Mouse (Mus musculus): ENCODE data around the gene Adat3.

Gene Adat3

DNA sequence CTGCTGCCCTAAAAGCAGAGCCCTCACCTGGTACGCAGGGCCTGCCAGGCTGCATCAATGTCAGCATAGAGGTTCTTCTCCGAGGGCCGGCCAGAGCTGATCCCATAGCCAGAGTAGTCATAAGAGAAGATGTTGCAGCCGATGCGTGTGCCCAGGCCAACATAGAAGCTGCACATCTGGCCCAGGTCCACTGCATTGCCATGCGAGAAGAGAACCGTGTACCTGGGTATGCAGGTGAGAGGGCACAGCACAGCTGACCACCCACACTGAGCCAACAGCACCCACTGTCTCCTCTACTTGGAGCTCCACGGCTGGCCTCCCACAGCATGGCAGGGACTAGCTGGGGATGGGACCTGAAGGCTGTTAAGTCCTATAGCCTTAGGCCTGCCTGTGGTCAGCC lies 17.1 kb upstream of the Adat3 start:
- H3K27me3 ChIP-seq (ENCODE audit: insufficient read depth, low read length), result no peaks in the 10 kb centered on the region
- no peaks in the 10 kb centered on the region for H3K9me3 ChIP-seq (ENCODE audit: low read length)
- no peak overlapping the region; the same call in 1 of the 2 replicates for H3K4me3 ChIP-seq (replicated peaks; ENCODE audit: low read length)
- H3K4me1 ChIP-seq (replicated peaks; ENCODE audit: low read depth, low read length), result peaks cover 70% of the 10 kb centered on the region
- peaks cover 54% of the 10 kb centered on the region for H3K36me3 ChIP-seq (ENCODE audit: insufficient read depth, low read length)
- no peak for TF ChIP-seq POU5F1 (IDR thresholded peaks at IDR 0.05; ENCODE audit: borderline replicate concordance, low read length)
- TF ChIP-seq NANOG (IDR thresholded peaks at IDR 0.05; ENCODE audit: borderline replicate concordance, low read length), result no peak
- TF ChIP-seq CTCF (conservative IDR thresholded peaks at IDR 0.05; ENCODE audit: low read length), result no peak

DNA sequence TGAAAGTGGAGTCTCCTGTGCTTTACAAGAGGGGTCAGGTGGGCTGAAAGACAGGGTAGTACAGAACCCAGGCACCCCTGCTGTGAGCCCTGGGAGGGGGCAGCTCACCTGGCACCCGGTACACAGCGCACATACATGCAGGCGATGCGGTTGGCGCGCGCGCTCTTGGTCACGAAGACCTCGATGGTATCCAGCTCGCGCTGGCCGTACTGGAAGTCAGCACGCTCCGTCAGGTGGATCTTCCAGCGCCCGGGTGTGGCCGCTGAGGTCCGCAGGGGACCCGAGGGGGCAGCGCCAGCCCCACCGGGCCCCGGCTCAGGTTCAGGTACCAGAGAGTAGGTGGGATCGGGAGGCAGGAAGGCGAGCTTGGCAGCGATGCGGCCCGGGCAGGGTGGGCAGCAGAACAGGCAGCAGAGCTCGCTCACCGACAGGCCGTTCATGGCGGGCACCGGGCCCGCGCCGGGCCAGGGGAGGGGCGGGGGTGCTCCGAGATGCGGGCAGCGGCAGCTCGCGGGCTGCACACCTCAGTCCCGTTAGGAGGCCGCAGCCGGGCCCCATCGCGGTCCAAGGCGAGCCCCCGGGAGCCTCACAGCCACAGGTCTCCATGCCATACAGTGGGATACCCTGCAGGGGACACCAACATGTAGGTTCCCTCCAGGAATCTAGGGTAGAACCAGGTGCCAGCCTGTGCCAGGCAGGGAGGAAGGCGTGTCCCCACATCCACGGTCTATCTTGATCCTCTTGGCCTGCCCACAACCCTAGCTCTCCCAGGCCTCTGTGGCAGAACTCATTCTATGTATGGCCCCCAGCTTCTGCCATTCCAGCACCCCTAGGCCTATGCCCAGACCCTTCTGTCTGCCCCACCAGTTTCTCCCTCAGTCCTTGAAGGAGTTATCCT lies 16.0 kb upstream of the Adat3 start:
- Histone ChIP-seq H3K27me3 (ENCODE audit: insufficient read depth, low read length) (no peaks in the 10 kb centered on the region), H3K4me3 (replicated peaks; ENCODE audit: low read length) (peak overlapping the region; percentile 70), H3K9me3 (ENCODE audit: low read length) (no peaks in the 10 kb centered on the region), H3K4me1 (replicated peaks; ENCODE audit: low read depth, low read length) (peaks cover 80% of the 10 kb centered on the region), H3K36me3 (ENCODE audit: insufficient read depth, low read length) (peaks cover 43% of the 10 kb centered on the region)
- TF ChIP-seq CTCF (conservative IDR thresholded peaks at IDR 0.05; ENCODE audit: low read length), result no peak
- no peak for TF ChIP-seq NANOG (IDR thresholded peaks at IDR 0.05; ENCODE audit: borderline replicate concordance, low read length)

DNA sequence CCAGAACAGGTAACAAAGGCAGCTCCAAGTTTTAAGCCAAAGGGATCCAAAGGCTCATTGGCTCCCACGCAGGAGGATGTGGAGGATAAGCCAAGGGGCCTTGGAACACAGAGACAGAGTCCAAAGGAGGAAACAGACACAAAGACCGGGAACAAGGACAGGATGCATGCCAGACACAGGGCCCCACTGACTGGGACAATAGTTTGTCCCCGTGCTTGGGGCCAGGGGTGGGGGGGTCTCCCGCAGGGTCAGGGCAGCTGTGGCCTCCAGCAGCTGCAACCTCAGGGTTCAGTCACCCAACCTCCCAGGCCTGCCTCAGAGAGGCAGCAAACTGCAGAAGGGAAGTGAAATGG lies 15.4 kb upstream of the Adat3 start:
- Histone ChIP-seq H3K36me3 (ENCODE audit: insufficient read depth, low read length) (peaks cover 39% of the 10 kb centered on the region), H3K4me1 (replicated peaks; ENCODE audit: low read depth, low read length) (peaks cover 85% of the 10 kb centered on the region), H3K4me3 (replicated peaks; ENCODE audit: low read length) (peak overlapping the region; percentile 70), H3K9me3 (ENCODE audit: low read length) (no peaks in the 10 kb centered on the region), H3K27me3 (ENCODE audit: insufficient read depth, low read length) (no peaks in the 10 kb centered on the region)
- no peak for TF ChIP-seq CTCF (conservative IDR thresholded peaks at IDR 0.05; ENCODE audit: low read length)
- TF ChIP-seq POU5F1 (IDR thresholded peaks at IDR 0.05; ENCODE audit: borderline replicate concordance, low read length), result no peak
- TF ChIP-seq NANOG (IDR thresholded peaks at IDR 0.05; ENCODE audit: borderline replicate concordance, low read length), result no peak

DNA sequence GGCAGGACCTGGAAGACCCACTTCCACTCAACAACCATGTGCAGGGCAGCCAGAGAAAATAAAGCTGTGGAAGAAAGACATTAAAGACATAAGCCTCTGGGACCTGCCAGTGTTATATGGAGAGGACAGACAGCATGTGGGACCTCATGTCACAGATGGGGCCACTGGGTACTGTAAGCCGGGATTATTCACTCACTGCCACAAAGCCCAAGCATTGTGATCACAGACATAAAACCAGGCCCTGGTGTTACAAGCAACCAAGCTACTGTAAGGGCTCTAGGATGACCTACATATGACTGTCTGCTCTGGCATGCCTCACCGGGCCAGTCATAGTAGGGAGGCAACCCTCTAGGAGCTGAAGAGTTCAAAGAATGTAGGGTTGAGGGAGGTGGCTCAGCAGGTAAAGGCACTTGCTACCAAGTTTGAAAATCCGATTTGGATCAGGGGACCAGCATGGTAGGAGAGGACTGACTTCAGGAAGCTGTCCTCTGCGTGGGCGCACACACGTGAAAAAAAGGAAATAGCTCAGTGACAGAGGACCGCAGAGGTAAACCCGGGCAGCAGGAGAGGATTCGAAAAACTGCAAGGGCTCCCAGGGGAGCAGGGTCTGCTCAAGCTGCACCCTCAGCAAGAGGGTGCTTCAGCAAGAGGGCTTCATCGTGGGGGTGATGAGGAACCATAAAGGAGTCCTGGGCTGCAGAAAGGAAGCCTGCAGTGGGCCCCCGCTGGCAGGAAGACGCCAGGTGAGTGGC lies 13.4 kb upstream of the Adat3 start:
- Histone ChIP-seq H3K4me1 (replicated peaks; ENCODE audit: low read depth, low read length) (peaks cover 67% of the 10 kb centered on the region), H3K9me3 (ENCODE audit: low read length) (no peaks in the 10 kb centered on the region), H3K27me3 (ENCODE audit: insufficient read depth, low read length) (no peaks in the 10 kb centered on the region), H3K4me3 (replicated peaks; ENCODE audit: low read length) (peak overlapping the region; percentile 93), H3K36me3 (ENCODE audit: insufficient read depth, low read length) (peaks cover 21% of the 10 kb centered on the region)
- TF ChIP-seq POU5F1 (IDR thresholded peaks at IDR 0.05; ENCODE audit: borderline replicate concordance, low read length) (no peak), CTCF (conservative IDR thresholded peaks at IDR 0.05; ENCODE audit: low read length) (no peak), NANOG (IDR thresholded peaks at IDR 0.05; ENCODE audit: borderline replicate concordance, low read length) (no peak)

DNA sequence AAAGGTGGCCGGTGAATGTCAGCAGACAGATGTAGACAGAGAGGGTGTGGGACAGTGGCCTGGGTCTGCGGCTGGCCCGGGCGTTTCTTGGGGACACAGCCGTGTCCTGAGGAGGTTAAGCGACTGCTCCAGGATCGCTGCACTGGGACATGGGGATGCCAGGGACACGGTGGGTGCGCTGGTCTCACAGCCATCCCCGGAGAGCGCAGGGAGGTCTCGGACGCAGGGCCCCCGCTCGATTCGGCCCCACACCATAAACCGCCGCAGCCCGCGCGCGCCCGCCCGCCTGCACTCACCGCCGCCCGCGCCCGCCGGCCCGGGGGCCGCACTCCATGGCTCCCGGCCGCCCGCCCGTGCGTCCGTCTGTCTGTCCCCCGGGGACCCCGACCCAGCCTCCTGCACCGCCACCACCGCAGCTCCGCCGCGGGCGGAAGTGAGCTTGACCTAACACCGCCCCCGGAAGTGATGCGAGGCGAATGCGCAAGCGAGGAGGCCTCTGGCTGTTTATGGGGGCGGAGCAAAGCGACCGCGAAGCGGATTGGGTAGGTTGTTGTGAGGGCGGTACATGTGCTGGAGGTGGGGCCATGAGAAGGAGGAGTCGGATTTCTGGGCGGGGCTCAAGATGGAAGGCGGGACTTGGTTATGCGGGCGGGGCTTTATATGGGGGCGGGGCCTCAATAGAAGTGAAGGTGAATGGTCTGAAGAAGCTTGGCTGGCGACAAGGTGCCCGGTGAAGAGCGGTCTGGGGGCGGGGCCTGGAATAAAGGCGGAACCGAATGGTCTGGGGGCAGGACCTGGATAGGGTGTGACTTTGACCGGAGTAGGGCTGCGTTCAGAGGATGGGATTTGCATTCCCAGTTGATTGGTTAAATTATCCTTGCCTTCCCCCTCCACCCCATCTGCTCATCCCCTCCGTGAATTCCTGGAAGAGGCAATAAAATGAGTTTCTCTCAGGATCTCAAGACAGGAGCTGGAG lies 12.5 kb upstream of the Adat3 start, which contains the start of gene Abhd17a:
Gene Abhd17a (minus strand): TSS at position 463 of the 976 bp plus-strand sequence.
- Histone ChIP-seq H3K4me3 (replicated peaks; ENCODE audit: low read length) (peak within 1 kb of the TSS; percentile 93), H3K4me1 (replicated peaks; ENCODE audit: low read depth, low read length) (peaks cover 59% of the 10 kb centered on the region), H3K36me3 (ENCODE audit: insufficient read depth, low read length) (peaks cover 12% of the 10 kb centered on the region), H3K9me3 (ENCODE audit: low read length) (no peaks in the 10 kb centered on the region), H3K27me3 (ENCODE audit: insufficient read depth, low read length) (no peaks in the 10 kb centered on the region)
- TF ChIP-seq POU5F1 (IDR thresholded peaks at IDR 0.05; ENCODE audit: borderline replicate concordance, low read length) (no peak), NANOG (IDR thresholded peaks at IDR 0.05; ENCODE audit: borderline replicate concordance, low read length) (0 out of 2 replicates have a peak, but pooled peaks have one; percentile 4)

DNA sequence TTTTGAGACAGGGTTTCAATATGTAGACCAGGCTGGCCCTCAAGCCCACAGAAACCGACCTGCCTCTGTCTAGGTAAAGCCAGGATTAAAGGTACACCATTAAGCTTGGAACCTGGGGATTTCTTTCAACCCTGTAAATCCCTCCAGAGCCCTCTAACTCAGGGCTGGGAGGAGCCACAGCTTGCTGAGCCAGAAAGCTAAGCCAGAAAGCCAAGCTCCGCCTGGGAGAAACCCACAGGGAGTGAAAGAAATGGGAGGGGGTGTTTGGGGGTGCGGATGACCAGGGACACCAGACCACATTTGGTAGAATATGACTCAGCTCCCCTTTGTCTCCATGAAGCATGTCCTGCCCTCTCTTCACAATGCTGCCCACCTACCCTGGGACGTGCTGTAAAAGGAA lies 6.4 kb upstream of the Adat3 start:
- Histone ChIP-seq H3K27me3 (ENCODE audit: insufficient read depth, low read length) (no peaks in the 10 kb centered on the region), H3K9me3 (ENCODE audit: low read length) (no peaks in the 10 kb centered on the region), H3K4me3 (replicated peaks; ENCODE audit: low read length) (no peak overlapping the region), H3K4me1 (replicated peaks; ENCODE audit: low read depth, low read length) (peaks cover 34% of the 10 kb centered on the region), H3K36me3 (ENCODE audit: insufficient read depth, low read length) (no peaks in the 10 kb centered on the region)
- TF ChIP-seq POU5F1 (IDR thresholded peaks at IDR 0.05; ENCODE audit: borderline replicate concordance, low read length), result no peak
- TF ChIP-seq NANOG (IDR thresholded peaks at IDR 0.05; ENCODE audit: borderline replicate concordance, low read length), result no peak
- TF ChIP-seq CTCF (conservative IDR thresholded peaks at IDR 0.05; ENCODE audit: low read length), result no peak

DNA sequence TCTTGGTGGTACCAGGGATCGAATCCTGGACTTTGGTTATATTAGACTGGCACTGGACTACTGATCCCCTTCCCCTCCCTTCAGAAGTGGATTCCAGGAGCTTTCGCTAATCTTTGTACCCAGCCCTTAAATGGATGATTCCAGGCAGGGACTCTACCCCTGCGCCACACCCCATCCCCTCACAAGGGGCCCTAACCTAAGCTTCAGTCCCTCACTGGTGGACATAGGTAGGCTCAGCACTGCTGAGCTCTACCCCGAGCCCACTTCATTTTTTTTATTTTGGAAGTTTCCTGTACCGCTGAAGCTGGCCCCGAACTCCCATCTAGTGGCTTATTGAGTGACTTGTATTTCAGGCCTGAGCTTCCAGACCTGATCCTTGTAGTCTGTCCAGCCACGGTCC lies 684 bp downstream of the Adat3 start:
- Histone ChIP-seq H3K4me3 (replicated peaks; ENCODE audit: low read length) (peak overlapping the region; percentile 92), H3K27me3 (ENCODE audit: insufficient read depth, low read length) (no peaks in the 10 kb centered on the region), H3K9me3 (ENCODE audit: low read length) (no peaks in the 10 kb centered on the region), H3K4me1 (replicated peaks; ENCODE audit: low read depth, low read length) (peaks cover 65% of the 10 kb centered on the region), H3K36me3 (ENCODE audit: insufficient read depth, low read length) (peaks cover 31% of the 10 kb centered on the region)
- TF ChIP-seq CTCF (conservative IDR thresholded peaks at IDR 0.05; ENCODE audit: low read length), result no peak
- no peak for TF ChIP-seq NANOG (IDR thresholded peaks at IDR 0.05; ENCODE audit: borderline replicate concordance, low read length)
- no peak for TF ChIP-seq POU5F1 (IDR thresholded peaks at IDR 0.05; ENCODE audit: borderline replicate concordance, low read length)

Measured in E14TG2a.4 (cell line).